Mouse (Mus musculus) liver, adult 2 months (tissue): ENCODE measurements around the gene Esam.
A peak's percentile ranks its signal among the peaks of the same experiment; 100 is the strongest.

Experiments used
- CTCF ChIP-seq: fragments of 200-500 bp; IDR thresholded peaks from 2 replicates; pipeline ENCODE4 v1.5.1; 2011; ENCODE audit warnings: low read depth, low read length, control low read depth
- POLR2A ChIP-seq: fragments of 200-500 bp; IDR thresholded peaks from 2 replicates; pipeline ENCODE4 v1.6.1; 2011; ENCODE audit warnings: low read length, control low read depth; ENCODE audit not compliant: insufficient read depth; ENCODE audit errors: extremely low read depth

DNA sequence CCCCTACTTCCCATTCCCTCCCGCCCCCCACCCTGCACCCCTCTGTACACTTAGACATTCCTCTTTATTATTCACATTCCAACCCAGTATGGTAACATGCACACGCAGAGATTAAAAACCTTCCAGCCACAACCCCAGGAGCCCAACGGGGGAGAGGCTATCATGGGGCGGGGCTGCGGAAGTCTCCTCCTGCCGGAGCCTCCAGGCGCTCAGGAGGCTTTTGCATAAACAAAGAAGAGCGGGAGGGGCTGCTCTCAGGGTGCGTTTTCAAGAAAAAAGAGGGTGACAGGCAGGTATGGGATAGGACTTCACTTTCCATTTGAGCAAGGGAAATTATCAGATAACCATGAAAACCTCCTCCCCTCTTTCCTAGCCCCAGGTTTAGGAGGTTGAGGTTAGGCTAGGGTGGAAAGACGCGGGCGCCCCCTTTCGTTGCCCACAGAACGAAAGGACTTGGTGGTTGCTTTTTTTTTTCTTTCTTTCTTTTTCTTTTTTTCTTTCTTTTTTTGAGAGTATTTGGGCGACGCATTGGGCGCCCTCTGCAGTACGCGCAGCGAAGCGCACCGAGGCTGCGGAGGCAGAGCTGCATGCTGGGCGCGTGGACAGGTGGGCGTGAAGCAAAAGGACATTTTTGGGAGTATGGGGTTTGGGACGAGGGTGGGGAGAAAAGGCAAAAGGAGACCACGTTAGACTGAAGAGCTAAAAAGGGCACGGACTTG lies 16.7 kb downstream of the Esam start:
- peak; percentile 85 for TF ChIP-seq CTCF
- no peak for TF ChIP-seq POLR2A
